Mouse (Mus musculus) liver, postnatal 0 days (tissue): Measurements from ENCODE around the gene Scml4.

Experiments
- CTCF ChIP-seq: sonication (generic); IDR thresholded peaks from 2 replicates; pipeline ENCODE4 v1.5.1; 2016; ENCODE audit warnings: antibody characterized with exemption, low read depth
- EP300 ChIP-seq: IDR thresholded peaks from 2 replicates; pipeline ENCODE4 v1.6.1; 2016; ENCODE audit warnings: antibody characterized with exemption, low read depth, mild to moderate bottlenecking

DNA sequence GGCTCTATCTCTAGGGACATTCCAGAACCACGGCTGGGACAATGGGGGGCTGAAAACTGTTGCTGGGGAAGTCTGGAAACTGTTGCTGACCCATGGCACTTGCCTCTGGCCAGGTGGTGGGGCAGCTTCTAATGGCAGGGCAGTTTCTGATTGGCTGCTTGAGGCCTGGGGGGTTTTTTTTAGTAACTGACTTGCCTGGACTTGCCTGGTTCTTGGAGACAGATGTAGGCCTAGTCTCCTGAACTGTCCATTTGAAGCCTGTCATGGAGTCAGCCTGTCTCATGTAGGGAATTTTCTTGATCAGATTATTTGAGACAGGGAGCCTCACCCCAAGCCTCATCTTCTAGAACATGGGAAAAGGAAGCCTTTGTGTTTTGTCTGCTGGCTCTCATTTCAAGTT lies 14.7 kb upstream of the Scml4 start:
- TF ChIP-seq CTCF = no peak
- no peak for TF ChIP-seq EP300
